Mouse (Mus musculus) CD4-positive, CD25-positive, alpha-beta regulatory T cell, adult 4 months (primary cell): ENCODE results near the gene Cacnb1. TPM values are rescaled to one million over a fixed set of nuclear protein-coding genes. Genes with fewer than 3 reads are reported as not detected.

ENCODE experiments used
- ATAC-seq: one replicate; pipeline ENCODE4 v1.8.0; 2017
- polyA plus RNA-seq, 2 experiments: library from polyadenylated mRNA; unstranded; fragments of 100-300 nt; shearing (Covaris generic); gene quantifications; one replicate each; pipeline ENCODE4 v1.2.1; 2017

The Cacnb1 gene
- polyA plus RNA-seq, 2 experiments from 2014 or later, result 1.8 to 2.4 TPM

GRCm38 (mm10) chr11:97954469-97955141, 68.2 kb downstream of the Cacnb1 start:
- no peak for ATAC-seq

- no peak for ATAC-seq
These were observed 68.9 kb downstream of the Cacnb1 start for GRCm38 (mm10) chr11:97953939-97954275.

- no peak for ATAC-seq
These were observed 69.5 kb downstream of the Cacnb1 start for GRCm38 (mm10) chr11:97953179-97953938.

GRCm38 (mm10) chr11:97952367-97953006, 70.3 kb downstream of the Cacnb1 start:
- no peak for ATAC-seq

Other genes with a start within 250 kb of the Cacnb1 start
- not detected for gene 1700001P01Rik, start 247.1 kb downstream of the Cacnb1 start, polyA plus RNA-seq
- gene Rpl23, start 240.6 kb downstream of the Cacnb1 start, polyA plus RNA-seq, result 1,000 to 10,000 TPM in 1 of 2 experiments, 100 to 1,000 TPM in 1; 884 to 1,093 TPM
- 10 to 100 TPM; 46.4 to 49.9 TPM for gene Lasp1, start 224.0 kb downstream of the Cacnb1 start, polyA plus RNA-seq
- gene B230217C12Rik, start 182.3 kb downstream of the Cacnb1 start, polyA plus RNA-seq, result 1 to 10 TPM; 1.4 TPM
- gene Fbxo47, start 138.9 kb downstream of the Cacnb1 start, polyA plus RNA-seq, result under 1 TPM; 0.34 to 0.65 TPM
- gene Plxdc1, start 36.6 kb downstream of the Cacnb1 start, polyA plus RNA-seq, result 1 to 10 TPM; 1.8 to 3.7 TPM
- 100 to 1,000 TPM in 1 of 2 experiments, 10 to 100 TPM in 1; 89.8 to 124 TPM for gene Arl5c, start 26.9 kb downstream of the Cacnb1 start, polyA plus RNA-seq
- gene Rpl19, start 3.7 kb upstream of the Cacnb1 start, polyA plus RNA-seq, result 1,000 to 10,000 TPM; 3,157 to 3,173 TPM
- gene Stac2, start 30.4 kb upstream of the Cacnb1 start, polyA plus RNA-seq, result not detected
- gene Fbxl20, start 127.4 kb upstream of the Cacnb1 start, polyA plus RNA-seq, result 1 to 10 TPM; 7.2 TPM
- 100 to 1,000 TPM in 1 of 2 experiments, 10 to 100 TPM in 1; 97.7 to 127 TPM for gene Med1, start 170.3 kb upstream of the Cacnb1 start, polyA plus RNA-seq
- 10 to 100 TPM; 26.3 to 28.7 TPM for gene Cdk12, start 180.0 kb upstream of the Cacnb1 start, polyA plus RNA-seq